Mouse (Mus musculus): Measurements from ENCODE around the gene Cadm1. TPM values are rescaled to one million over a fixed set of nuclear protein-coding genes. Genes with fewer than 3 reads are reported as not detected.

Gene Cadm1
- total and polyA plus RNA-seq, 3 experiments = 0.14 to 0.31 TPM; not detected in 1

GRCm38 (mm10) chr9:47829846-47830245 lies 299.9 kb downstream of the Cadm1 start:
- no peaks in the 10 kb centered on the region for H3K36me3 ChIP-seq (ENCODE audit: control insufficient read depth in 1 of 2, insufficient read depth in 2 of 2, low read length in 2 of 2)
- H3K27me3 ChIP-seq (ENCODE audit: control insufficient read depth in 1 of 2, insufficient read depth in 2 of 2, low read length in 2 of 2) = no peaks in the 10 kb centered on the region
- H3K9me3 ChIP-seq (replicated peaks; ENCODE audit: insufficient read depth, low read length) = no peaks in the 10 kb centered on the region
- no peak overlapping the region for H3K27ac ChIP-seq (ENCODE audit: control insufficient read depth, low read depth, low read length)
- no peak overlapping the region for H3K4me3 ChIP-seq (ENCODE audit: control insufficient read depth in 1 of 2, insufficient read depth in 1 of 2, low read depth in 2 of 2, low read length in 2 of 2)
- no peak overlapping the region for H3K9ac ChIP-seq (ENCODE audit: control insufficient read depth, low read depth, low read length, poor library complexity, severe bottlenecking)
- DNase-seq (ENCODE audit: low read depth, low spot score) = no peak
- no peaks in the 10 kb centered on the region for H3K79me2 ChIP-seq (ENCODE audit: control insufficient read depth, insufficient read depth, low read length, poor library complexity)
- TF ChIP-seq TBP (IDR thresholded peaks at IDR 0.05; ENCODE audit: low read depth, low read length) = no peak
- no peak for TF ChIP-seq RCOR1 (IDR thresholded peaks at IDR 0.05; ENCODE audit: low read depth, low read length)
- no peaks in the 10 kb centered on the region for H3K4me1 ChIP-seq (ENCODE audit: control insufficient read depth in 1 of 2, insufficient read depth in 2 of 2, low read length in 2 of 2)

- no peak for TF ChIP-seq MYC (IDR thresholded peaks at IDR 0.05; ENCODE audit: low read depth, low read length)
- no peak for TF ChIP-seq NRF1 (IDR thresholded peaks at IDR 0.05; ENCODE audit: insufficient read depth, low read depth, low read length, poor library complexity, severe bottlenecking)
- no peak for TF ChIP-seq KAT2A (conservative IDR thresholded peaks at IDR 0.05; ENCODE audit: low read depth, low read length)
- no peak for TF ChIP-seq CTCF (IDR thresholded peaks at IDR 0.05 in 2 of 3, conservative IDR thresholded peaks at IDR 0.05 in 1 of 3; ENCODE audit: control insufficient read depth in 1 of 3, insufficient read depth in 1 of 3, low read depth in 2 of 3, low read length in 3 of 3, poor library complexity in 1 of 3, severe bottlenecking in 1 of 3)
- no peak for TF ChIP-seq TBP (IDR thresholded peaks at IDR 0.05; ENCODE audit: low read depth, low read length)
- no peak for TF ChIP-seq TCF12 (IDR thresholded peaks at IDR 0.05; ENCODE audit: low read depth, low read length)
- no peak for TF ChIP-seq RAD21 (IDR thresholded peaks at IDR 0.05; ENCODE audit: low read depth, low read length)
- TF ChIP-seq SMC3 (IDR thresholded peaks at IDR 0.05; ENCODE audit: low read depth, low read length) = no peak
- TF ChIP-seq MAX (IDR thresholded peaks at IDR 0.05; ENCODE audit: low read length) = no peak
- no peak for TF ChIP-seq USF2 (IDR thresholded peaks at IDR 0.05; ENCODE audit: borderline replicate concordance in 1 of 2, insufficient read depth in 1 of 2, low read depth in 1 of 2, low read length in 2 of 2)
- TF ChIP-seq MEF2A (IDR thresholded peaks at IDR 0.05; ENCODE audit: extremely low read depth, insufficient replicate concordance, low read depth, low read length, poor library complexity, severe bottlenecking) = no peak
- TF ChIP-seq ELF1 (IDR thresholded peaks at IDR 0.05; ENCODE audit: low read depth, low read length) = no peak
- TF ChIP-seq MAFK (IDR thresholded peaks at IDR 0.05; ENCODE audit: borderline replicate concordance, low read depth, low read length) = no peak
- no peak for TF ChIP-seq POLR2A (IDR thresholded peaks at IDR 0.05; ENCODE audit: control insufficient read depth in 1 of 2, insufficient read depth in 1 of 2, low read depth in 1 of 2, low read length in 2 of 2, poor library complexity in 1 of 2)
- no peaks in the 10 kb centered on the region for H3K4me1 ChIP-seq (ENCODE audit: control insufficient read depth in 1 of 2, insufficient read depth in 2 of 2, low read length in 2 of 2)
- no peaks in the 10 kb centered on the region for H3K27me3 ChIP-seq (ENCODE audit: control insufficient read depth in 1 of 2, insufficient read depth in 2 of 2, low read length in 2 of 2)
- H3K79me2 ChIP-seq (ENCODE audit: control insufficient read depth, insufficient read depth, low read length, poor library complexity) = no peaks in the 10 kb centered on the region
- H3K9me3 ChIP-seq (replicated peaks; ENCODE audit: insufficient read depth, low read length) = no peaks in the 10 kb centered on the region
- DNase-seq (ENCODE audit: low read depth, low spot score) = no peak
- H3K9ac ChIP-seq (ENCODE audit: control insufficient read depth, low read depth, low read length, poor library complexity, severe bottlenecking) = no peak overlapping the region
- no peak overlapping the region for H3K27ac ChIP-seq (ENCODE audit: control insufficient read depth, low read depth, low read length)
- H3K36me3 ChIP-seq (ENCODE audit: control insufficient read depth in 1 of 2, insufficient read depth in 2 of 2, low read length in 2 of 2) = no peaks in the 10 kb centered on the region
- H3K4me3 ChIP-seq (ENCODE audit: control insufficient read depth in 1 of 2, insufficient read depth in 1 of 2, low read depth in 2 of 2, low read length in 2 of 2) = no peak overlapping the region
Measured at GRCm38 (mm10) chr9:47831412-47831811, 301.4 kb downstream of the Cadm1 start.

GRCm38 (mm10) chr9:47838170-47838569 lies 308.2 kb downstream of the Cadm1 start:
- no peaks in the 10 kb centered on the region for H3K4me1 ChIP-seq (ENCODE audit: control insufficient read depth in 1 of 2, insufficient read depth in 2 of 2, low read length in 2 of 2)
- no peaks in the 10 kb centered on the region for H3K9me3 ChIP-seq (replicated peaks; ENCODE audit: insufficient read depth, low read length)
- H3K27me3 ChIP-seq (ENCODE audit: control insufficient read depth in 1 of 2, insufficient read depth in 2 of 2, low read length in 2 of 2) = no peaks in the 10 kb centered on the region
- H3K27ac ChIP-seq (ENCODE audit: control insufficient read depth, low read depth, low read length) = no peak overlapping the region
- no peak for DNase-seq (ENCODE audit: low read depth, low spot score)
- no peaks in the 10 kb centered on the region for H3K79me2 ChIP-seq (ENCODE audit: control insufficient read depth, insufficient read depth, low read length, poor library complexity)
- TF ChIP-seq MYC (IDR thresholded peaks at IDR 0.05; ENCODE audit: low read depth, low read length) (no peak), HCFC1 (IDR thresholded peaks at IDR 0.05; ENCODE audit: low read depth, low read length) (no peak), TAL1 (IDR thresholded peaks at IDR 0.05; ENCODE audit: low read length) (no peak), CTCF (IDR thresholded peaks at IDR 0.05 in 2 of 3, conservative IDR thresholded peaks at IDR 0.05 in 1 of 3; ENCODE audit: control insufficient read depth in 1 of 3, insufficient read depth in 1 of 3, low read depth in 2 of 3, low read length in 3 of 3, poor library complexity in 1 of 3, severe bottlenecking in 1 of 3) (no peak), NELFE (IDR thresholded peaks at IDR 0.05; ENCODE audit: low read depth, low read length) (no peak), GABPA (IDR thresholded peaks at IDR 0.05; ENCODE audit: low read depth, low read length) (no peak), ETS1 (IDR thresholded peaks at IDR 0.05; ENCODE audit: low read depth, low read length) (no peak), USF2 (IDR thresholded peaks at IDR 0.05; ENCODE audit: borderline replicate concordance in 1 of 2, insufficient read depth in 1 of 2, low read depth in 1 of 2, low read length in 2 of 2) (no peak), MAX (IDR thresholded peaks at IDR 0.05; ENCODE audit: low read length) (no peak), CHD1 (IDR thresholded peaks at IDR 0.05; ENCODE audit: low read depth, low read length) (no peak), ZC3H11A (IDR thresholded peaks at IDR 0.05; ENCODE audit: low read depth, low read length) (no peak), MEF2A (IDR thresholded peaks at IDR 0.05; ENCODE audit: extremely low read depth, insufficient replicate concordance, low read depth, low read length, poor library complexity, severe bottlenecking) (no peak), RAD21 (IDR thresholded peaks at IDR 0.05; ENCODE audit: low read depth, low read length) (no peak), E2F4 (IDR thresholded peaks at IDR 0.05; ENCODE audit: borderline replicate concordance, low read depth, low read length) (no peak), TBP (IDR thresholded peaks at IDR 0.05; ENCODE audit: low read depth, low read length) (no peak)
- no peak overlapping the region for H3K9ac ChIP-seq (ENCODE audit: control insufficient read depth, low read depth, low read length, poor library complexity, severe bottlenecking)
- H3K36me3 ChIP-seq (ENCODE audit: control insufficient read depth in 1 of 2, insufficient read depth in 2 of 2, low read length in 2 of 2) = no peaks in the 10 kb centered on the region
- H3K4me3 ChIP-seq (ENCODE audit: control insufficient read depth in 1 of 2, insufficient read depth in 1 of 2, low read depth in 2 of 2, low read length in 2 of 2) = no peak overlapping the region
